Mouse (Mus musculus) midbrain, postnatal 0 days (tissue): ENCODE measurements around the gene Sdk1. TPM values are rescaled to one million over a fixed set of nuclear protein-coding genes. Genes with fewer than 3 reads are reported as not detected.

ENCODE experiments used
- ATAC-seq: fragments of 200-750 bp; cut with Nextera tagmentation; 2 replicates; pipeline ENCODE4 v1.8.0; 2017; ENCODE audit warnings: moderate number of reproducible peaks, mild to moderate bottlenecking, moderate TSS enrichment, moderate library complexity; ENCODE audit not compliant: low FRiP score
- DNase-seq: peaks from one replicate; pipeline ENCODE4 v3.0.0-alpha.2; 2015; ENCODE audit warnings: low spot score
- H3K27ac ChIP-seq: fragments of 300-500 bp; sonication (generic); 2 replicates; pipeline ENCODE4 v1.5.1; 2014; ENCODE audit warnings: low read depth, mild to moderate bottlenecking, low read length, mixed read lengths
- H3K27me3 ChIP-seq: fragments of 300-500 bp; sonication (generic); 2 replicates; pipeline ENCODE4 v1.6.1; 2014; ENCODE audit warnings: low read length, control low read depth, mixed read lengths; ENCODE audit not compliant: insufficient read depth
- H3K36me3 ChIP-seq: fragments of 300-500 bp; sonication (generic); 2 replicates; pipeline ENCODE4 v1.6.1; 2014; ENCODE audit warnings: low read length, control low read depth, mixed read lengths; ENCODE audit not compliant: insufficient read depth
- H3K4me1 ChIP-seq: fragments of 300-500 bp; sonication (generic); 2 replicates; pipeline ENCODE4 v1.6.1; 2014; ENCODE audit warnings: mild to moderate bottlenecking, control low read depth, antibody characterized with exemption, low read length, mixed read lengths; ENCODE audit not compliant: insufficient read depth
- H3K4me2 ChIP-seq: fragments of 300-500 bp; sonication (generic); 2 replicates; pipeline ENCODE4 v1.6.1; 2014; ENCODE audit warnings: low read depth, mild to moderate bottlenecking, low read length, mixed read lengths; ENCODE audit not compliant: poor library complexity, severe bottlenecking
- H3K4me3 ChIP-seq: fragments of 300-500 bp; sonication (generic); 2 replicates; pipeline ENCODE4 v1.5.1; 2014; ENCODE audit warnings: low read depth, mild to moderate bottlenecking, low read length, moderate library complexity
- H3K9ac ChIP-seq: fragments of 300-500 bp; sonication (generic); replicated peaks from 2 replicates; pipeline ENCODE4 v1.6.1; 2014; ENCODE audit warnings: mild to moderate bottlenecking, low read length, moderate library complexity, mixed read lengths; ENCODE audit not compliant: poor library complexity, severe bottlenecking
- H3K9me3 ChIP-seq: fragments of 300-500 bp; sonication (generic); 2 replicates; pipeline ENCODE4 v1.6.1; 2016; ENCODE audit warnings: low read length, control low read depth
- CTCF ChIP-seq: IDR thresholded peaks from 2 replicates; pipeline ENCODE4 v1.5.1; 2016; ENCODE audit warnings: antibody characterized with exemption, mild to moderate bottlenecking
- WGBS: fragments of 180-500 bp; shearing (Covaris S2); extraction: QIAGEN DNeasy Blood & Tissue Kit; methylation state at CpG from one replicate; pipeline ENCODE4 v1.1.7; 2014; 5-methylcytosine and 5-hydroxymethylcytosine counted together
- polyA plus RNA-seq: library from polyadenylated mRNA; unstranded; fragments of >200 nt; fragmentation: Nextera tagmentation; extraction: Ambion mirVana; gene quantifications from 2 replicates; pipeline ENCODE4 v1.2.1, GENCODE M21; 2015
- total RNA-seq: library from RNA; depleted of rRNA; stranded (reverse); fragments of >200 nt; gene quantifications from 2 replicates; pipeline ENCODE4 v1.2.3, GENCODE M21; 2014

The Sdk1 gene
- total and polyA plus RNA-seq, 2 experiments from 2014 or later = 2.6 to 26.7 TPM

DNA sequence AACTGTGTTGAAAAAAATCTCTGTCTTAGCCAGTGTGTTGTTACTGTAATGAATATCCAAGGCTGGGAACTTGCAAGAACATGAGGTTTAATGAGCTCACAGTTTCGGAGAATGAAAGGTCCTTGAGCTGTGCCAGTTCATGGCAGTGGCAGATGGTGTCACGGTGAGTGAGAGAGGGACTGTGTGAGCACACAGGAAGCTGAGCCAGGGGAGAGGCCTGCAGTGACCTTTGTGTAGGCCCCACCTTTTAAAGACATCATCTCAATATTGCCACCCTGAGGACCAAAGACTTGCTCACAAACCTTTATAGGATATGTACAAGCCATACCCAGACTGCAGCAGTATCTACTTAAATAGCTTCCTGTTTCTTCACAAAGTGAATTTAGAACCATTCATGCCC, 656.2 kb downstream of the Sdk1 start:
- WGBS = 77% methylated on average over 2 of the region's 2 CpGs
- Histone ChIP-seq H3K4me2 (no peak overlapping the region), H3K27ac (no peak overlapping the region), H3K27me3 (no peaks in the 10 kb centered on the region), H3K9me3 (no peaks in the 10 kb centered on the region), H3K9ac (no peak overlapping the region), H3K4me3 (no peak overlapping the region), H3K4me1 (no peaks in the 10 kb centered on the region), H3K36me3 (no peaks in the 10 kb centered on the region)
- ATAC-seq (no peak), DNase-seq (no peak)
- no peak for TF ChIP-seq CTCF

DNA sequence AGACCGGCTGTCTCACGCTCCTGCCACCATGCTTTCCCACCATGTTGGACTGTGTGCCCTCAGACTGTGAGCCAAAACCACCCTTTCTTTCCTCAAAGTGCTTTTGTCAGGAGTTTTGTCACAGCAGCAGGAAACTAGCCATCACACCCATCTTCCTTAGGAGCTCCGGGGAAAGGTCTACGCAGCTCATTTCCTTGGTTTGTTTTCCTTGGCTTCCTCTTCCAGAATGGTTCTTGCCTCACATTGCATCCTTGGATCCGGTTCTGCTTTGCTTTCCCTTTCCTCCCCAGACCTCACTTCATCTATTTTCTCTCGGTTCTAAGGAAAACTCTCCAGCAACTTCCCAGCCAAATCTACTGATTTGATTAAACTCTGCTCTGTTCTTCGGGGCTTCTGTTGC, 658.5 kb downstream of the Sdk1 start:
- Histone ChIP-seq H3K9ac (no peak overlapping the region), H3K4me2 (no peak overlapping the region), H3K9me3 (no peaks in the 10 kb centered on the region), H3K27me3 (no peaks in the 10 kb centered on the region), H3K4me3 (no peak overlapping the region), H3K36me3 (no peaks in the 10 kb centered on the region), H3K4me1 (no peaks in the 10 kb centered on the region), H3K27ac (no peak overlapping the region)
- TF ChIP-seq CTCF = no peak
- ATAC-seq (no peak), DNase-seq (no peak)
- 85% methylated on average over 7 of the region's 7 CpGs for WGBS

DNA sequence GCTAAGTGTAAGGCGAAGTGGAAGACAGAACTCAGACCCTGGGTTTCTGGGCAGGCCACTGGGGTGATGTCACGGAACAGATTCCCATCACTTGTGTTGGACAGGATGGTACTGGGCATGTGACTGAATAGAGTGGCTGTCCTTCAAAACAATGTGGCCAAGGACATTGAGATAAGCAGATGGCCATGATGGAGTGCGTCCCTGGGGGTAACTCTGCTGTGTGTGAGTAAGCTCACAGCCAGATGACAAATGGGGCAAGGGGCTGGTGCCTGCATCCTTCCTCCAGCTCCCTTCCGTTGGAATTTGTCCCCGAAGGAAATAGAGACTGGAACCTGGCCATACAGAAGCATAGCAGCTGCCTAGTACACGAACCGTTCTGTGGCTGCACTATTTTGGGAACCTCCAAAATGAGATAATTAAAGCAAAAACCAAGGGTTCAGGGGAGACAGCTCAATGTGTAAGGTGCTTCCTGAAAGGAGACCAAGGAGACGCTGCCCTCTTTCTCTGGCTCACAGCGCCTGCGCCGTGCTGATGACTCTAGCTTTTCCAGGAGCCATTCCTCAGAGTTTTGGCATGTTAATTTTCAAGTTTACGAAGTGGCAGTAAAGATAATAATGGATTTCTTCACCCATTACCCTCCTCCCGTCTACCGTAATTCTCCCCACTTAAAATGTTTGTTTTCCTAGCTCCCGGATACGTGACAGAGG, 661.4 kb downstream of the Sdk1 start:
- no peak overlapping the region for H3K4me3 ChIP-seq
- H3K4me1 ChIP-seq = no peaks in the 10 kb centered on the region
- TF ChIP-seq CTCF = peak; percentile 19; the same call in 1 of the 2 replicates
- no peak overlapping the region for H3K4me2 ChIP-seq
- H3K27me3 ChIP-seq = no peaks in the 10 kb centered on the region
- H3K9me3 ChIP-seq = no peaks in the 10 kb centered on the region
- no peaks in the 10 kb centered on the region for H3K36me3 ChIP-seq
- ATAC-seq = no peak
- no peak overlapping the region for H3K27ac ChIP-seq
- no peak for DNase-seq
- no peak overlapping the region for H3K9ac ChIP-seq
- WGBS = 84% methylated on average over 16 of the region's 16 CpGs

DNA sequence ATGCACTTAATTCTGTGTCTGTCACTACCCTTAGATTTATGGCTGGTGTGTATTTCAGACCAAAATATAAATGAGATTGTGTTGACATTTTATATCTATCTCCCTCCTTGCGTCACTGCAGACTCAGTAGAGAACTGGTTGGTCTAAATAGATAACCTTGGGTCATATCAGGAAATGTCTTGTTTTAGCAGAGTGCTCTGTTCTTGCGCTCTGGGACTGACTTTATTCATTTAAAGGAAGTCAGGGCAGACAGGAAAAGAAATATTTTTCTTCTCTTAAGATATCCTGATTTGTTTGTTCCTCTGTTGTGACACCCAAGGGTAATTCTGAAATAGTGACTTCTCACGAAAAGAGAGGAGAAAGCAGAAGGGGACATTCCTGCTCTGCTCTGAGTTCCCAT, 669.2 kb downstream of the Sdk1 start:
- WGBS = 79% methylated on average over 3 of the region's 3 CpGs

DNA sequence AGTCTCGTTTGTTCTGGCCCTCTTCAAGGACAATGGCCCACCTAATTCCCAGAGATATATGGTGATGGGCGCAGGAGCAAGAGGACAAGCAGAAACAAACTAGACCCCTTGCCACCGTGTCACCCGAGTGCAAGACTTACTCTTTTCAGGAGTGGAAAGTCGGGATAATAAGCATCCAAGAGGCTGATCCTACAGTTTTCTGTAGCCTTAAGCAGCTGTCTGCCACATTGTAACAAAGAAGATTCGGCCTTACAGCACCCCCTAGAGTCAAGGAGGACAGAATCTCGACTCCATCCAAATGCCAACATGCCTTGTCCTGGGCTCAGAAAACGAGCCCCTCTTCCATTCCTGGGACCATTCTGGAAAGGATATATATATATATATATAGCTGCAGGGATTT, 669.6 kb downstream of the Sdk1 start:
- DNase-seq = no peak
- H3K36me3 ChIP-seq = no peaks in the 10 kb centered on the region

More for the DNA sequence above, 669.2 kb downstream of the Sdk1 start:
- H3K4me3 ChIP-seq = no peak overlapping the region
- H3K9me3 ChIP-seq = no peaks in the 10 kb centered on the region
- DNase-seq = no peak
- no peak for TF ChIP-seq CTCF
- no peak for ATAC-seq
- H3K4me1 ChIP-seq = no peaks in the 10 kb centered on the region
- H3K36me3 ChIP-seq = no peaks in the 10 kb centered on the region
- H3K9ac ChIP-seq = no peak overlapping the region
- no peaks in the 10 kb centered on the region for H3K27me3 ChIP-seq
- H3K4me2 ChIP-seq = no peak overlapping the region
- no peak overlapping the region for H3K27ac ChIP-seq

DNA sequence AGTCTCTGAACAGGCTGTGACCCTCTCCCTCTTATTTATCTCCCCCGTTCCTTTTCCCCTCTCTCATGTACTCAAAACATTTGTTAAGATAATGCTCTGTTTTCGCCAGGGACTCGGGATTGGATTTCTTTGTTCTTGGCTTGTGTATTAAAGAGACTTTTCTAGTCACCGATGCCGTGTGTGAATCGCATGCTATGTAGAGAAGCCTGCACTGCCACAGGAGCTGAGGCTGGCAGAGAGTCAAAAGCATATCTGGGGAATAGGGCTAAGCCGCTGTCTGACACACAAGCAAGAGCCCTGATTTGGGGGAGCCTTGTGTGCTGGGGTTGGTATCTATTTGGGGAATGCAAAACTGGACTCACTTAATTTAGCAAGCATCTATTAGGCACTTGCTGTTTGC, 671.6 kb downstream of the Sdk1 start:
- Histone ChIP-seq H3K4me3 (no peak overlapping the region), H3K4me1 (no peaks in the 10 kb centered on the region), H3K36me3 (no peaks in the 10 kb centered on the region), H3K9me3 (no peaks in the 10 kb centered on the region), H3K27ac (no peak overlapping the region), H3K9ac (no peak overlapping the region), H3K27me3 (no peaks in the 10 kb centered on the region), H3K4me2 (no peak overlapping the region)
- WGBS = 44% methylated on average over 7 of the region's 7 CpGs
- no peak for TF ChIP-seq CTCF
- DNase-seq (no peak), ATAC-seq (no peak)

More for the DNA sequence above, 669.6 kb downstream of the Sdk1 start:
- no peak overlapping the region for H3K9ac ChIP-seq
- no peak overlapping the region for H3K27ac ChIP-seq
- TF ChIP-seq CTCF = peak; percentile 28
- WGBS = 65% methylated on average over 8 of the region's 8 CpGs
- no peak overlapping the region for H3K4me3 ChIP-seq
- H3K27me3 ChIP-seq = no peaks in the 10 kb centered on the region
- no peaks in the 10 kb centered on the region for H3K9me3 ChIP-seq
- no peak overlapping the region for H3K4me2 ChIP-seq
- no peaks in the 10 kb centered on the region for H3K4me1 ChIP-seq
- ATAC-seq = no peak
